Comparison of ENCODE assay signal across 11 mouse cellular contexts in the genomic region with DNA sequence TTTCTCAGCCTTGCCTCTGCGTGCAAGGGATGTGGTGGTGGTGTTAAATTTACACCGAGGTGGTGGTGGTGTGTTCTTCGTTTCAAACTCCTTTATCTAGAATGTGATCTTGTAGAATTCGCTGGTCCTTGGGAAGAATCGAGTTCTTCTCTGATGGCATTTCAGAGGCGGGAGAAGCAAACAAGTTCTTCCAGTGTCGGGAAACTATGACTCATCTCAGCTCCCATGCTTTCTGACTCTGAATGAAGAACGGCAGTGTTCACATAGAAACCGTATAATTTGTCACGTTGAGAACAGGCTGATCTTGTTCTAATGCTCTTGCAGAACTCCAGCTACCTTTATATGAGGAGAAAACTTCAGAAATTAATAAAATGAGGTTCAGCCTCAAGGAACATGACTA.
DNase-seq lines count a peak whose midpoint lies in the region; ATAC-seq and TF ChIP-seq lines count a peak whose summit lies in the region.
"Had no signal": no experiment of that assay in that cellular context is flagged by ENCODE, and none has a peak within 500 bp of the region (broad histone marks: within the 10 kb centered on the region; RNA-seq: fewer than 3 reads in every experiment).

No protein-coding gene starts in this region.

- no peak overlapping the region for H3K4me3 ChIP-seq in limb, embryonic 14.5 days (replicated peaks; ENCODE audit: low read length)
- no peak overlapping the region for H3K4me3 ChIP-seq in limb, embryonic 10.5 days
- H3K4me3 ChIP-seq in intestine, embryonic 16.5 days (ENCODE audit: low read length), result no peak overlapping the region
- H3K4me3 ChIP-seq: forebrain, embryonic 13.5 days; liver, embryonic 13.5 days had no signal

- ATAC-seq in limb, embryonic 14.5 days (ENCODE audit: low FRiP score, low read depth), result no peak
- ATAC-seq in intestine, embryonic 16.5 days, result peak; percentile 55
- ATAC-seq: forebrain, embryonic 13.5 days had no signal

- DNase-seq in limb, embryonic 14.5 days (ENCODE audit: low spot score), result peak; percentile 67
- DNase-seq in limb, embryonic 10.5 days (ENCODE audit: low spot score), result no peak
- peak; percentile 11 for DNase-seq in R1 (ENCODE audit: low read depth, low spot score)
- peak; percentile 27 to 63 for DNase-seq in right cerebral cortex, postnatal 10 days (ENCODE audit: low spot score in 2 of 2)
- DNase-seq in gastrocnemius, postnatal 25 days, result no peak
- DNase-seq in neural tube, embryonic 10.5 days (ENCODE audit: extremely low spot score, low spot score), result no peak
- DNase-seq: kidney, adult 11 months; liver, embryonic 13.5 days had no signal

- no peak overlapping the region for H3K9ac ChIP-seq in limb, embryonic 14.5 days (ENCODE audit: low read depth, low read length, severe bottlenecking)
- no peak overlapping the region for H3K9ac ChIP-seq in intestine, embryonic 16.5 days (ENCODE audit: low read depth, low read length)
- H3K9ac ChIP-seq: forebrain, embryonic 13.5 days; liver, embryonic 13.5 days had no signal

- no peak overlapping the region for H3K27ac ChIP-seq in limb, embryonic 14.5 days (replicated peaks; ENCODE audit: low read depth, low read length)
- H3K27ac ChIP-seq in limb, embryonic 10.5 days, result no peak overlapping the region
- H3K27ac ChIP-seq in intestine, embryonic 16.5 days (ENCODE audit: low read length), result no peak overlapping the region
- H3K27ac ChIP-seq: forebrain, embryonic 13.5 days; liver, embryonic 13.5 days had no signal

- WGBS in limb, embryonic 14.5 days, result 52% methylated on average over 10 of the region's 10 CpGs
- WGBS in limb, embryonic 10.5 days, result 65% methylated on average over 10 of the region's 10 CpGs
- 30% methylated on average over 10 of the region's 10 CpGs for WGBS in intestine, embryonic 16.5 days

- H3K36me3 ChIP-seq in limb, embryonic 14.5 days (ENCODE audit: control insufficient read depth, insufficient read depth, low read length), result no peaks in the 10 kb centered on the region
- no peaks in the 10 kb centered on the region for H3K36me3 ChIP-seq in limb, embryonic 10.5 days
- H3K36me3 ChIP-seq in intestine, embryonic 16.5 days (ENCODE audit: control insufficient read depth, insufficient read depth, low read length), result no peaks in the 10 kb centered on the region
- H3K36me3 ChIP-seq: liver, embryonic 13.5 days had no signal

- H3K4me2 ChIP-seq in limb, embryonic 14.5 days (replicated peaks; ENCODE audit: low read depth, low read length, severe bottlenecking), result no peak overlapping the region
- no peak overlapping the region for H3K4me2 ChIP-seq in intestine, embryonic 16.5 days (ENCODE audit: low read depth, low read length)
- H3K4me2 ChIP-seq: forebrain, embryonic 13.5 days; heart, embryonic 11.5 days; liver, embryonic 13.5 days had no signal

- no peak for TF ChIP-seq POLR2A in limb, embryonic 14.5 days (IDR thresholded peaks at IDR 0.05; ENCODE audit: borderline replicate concordance, extremely low read depth, insufficient read depth, insufficient read length)

- no peaks in the 10 kb centered on the region for H3K9me3 ChIP-seq in limb, embryonic 14.5 days (ENCODE audit: control insufficient read depth, low read length)
- no peaks in the 10 kb centered on the region for H3K9me3 ChIP-seq in limb, embryonic 10.5 days (replicated peaks)
- H3K9me3 ChIP-seq in intestine, embryonic 16.5 days (ENCODE audit: control insufficient read depth, low read length), result no peaks in the 10 kb centered on the region
- H3K9me3 ChIP-seq: forebrain, embryonic 13.5 days; liver, embryonic 13.5 days had no signal

- H3K4me1 ChIP-seq in limb, embryonic 14.5 days (ENCODE audit: control insufficient read depth, insufficient read depth, low read length), result peaks cover 2% of the 10 kb centered on the region; the same call in 1 of the 2 replicates
- H3K4me1 ChIP-seq in limb, embryonic 10.5 days, result peaks cover 4% of the 10 kb centered on the region; the same call in 1 of the 2 replicates
- no peaks in the 10 kb centered on the region for H3K4me1 ChIP-seq in intestine, embryonic 16.5 days (ENCODE audit: control insufficient read depth, insufficient read depth, low read length)
- H3K4me1 ChIP-seq: forebrain, embryonic 13.5 days; liver, embryonic 13.5 days had no signal

- no peaks in the 10 kb centered on the region for H3K27me3 ChIP-seq in limb, embryonic 14.5 days (ENCODE audit: control insufficient read depth, insufficient read depth, low read length)
- 0 out of 2 replicates have a peak, but pooled peaks cover 6% of the 10 kb centered on the region for H3K27me3 ChIP-seq in limb, embryonic 10.5 days (ENCODE audit: low read depth, poor library complexity, severe bottlenecking)
- no peaks in the 10 kb centered on the region for H3K27me3 ChIP-seq in intestine, embryonic 16.5 days (replicated peaks; ENCODE audit: control insufficient read depth, insufficient read depth, low read length)
- H3K27me3 ChIP-seq: forebrain, embryonic 13.5 days; liver, embryonic 13.5 days had no signal

Comparison
In these comparisons a context has a peak if more than half of its experiments do, and no peak if none do; other contexts are left out.
1. DNase-seq: peak in limb, embryonic 14.5 days (single experiment), R1 (single experiment) and right cerebral cortex, postnatal 10 days (2 of 2); none in limb, embryonic 10.5 days (single experiment), gastrocnemius, postnatal 25 days (single experiment) and neural tube, embryonic 10.5 days (single experiment).